Mouse (Mus musculus): ENCODE measurements around the gene Cd209e. TPM values are rescaled to one million over a fixed set of nuclear protein-coding genes. Genes with fewer than 3 reads are reported as not detected.

Gene Cd209e
- not detected in 2 replicates for polyA plus RNA-seq (2012; rRNA removed)

DNA sequence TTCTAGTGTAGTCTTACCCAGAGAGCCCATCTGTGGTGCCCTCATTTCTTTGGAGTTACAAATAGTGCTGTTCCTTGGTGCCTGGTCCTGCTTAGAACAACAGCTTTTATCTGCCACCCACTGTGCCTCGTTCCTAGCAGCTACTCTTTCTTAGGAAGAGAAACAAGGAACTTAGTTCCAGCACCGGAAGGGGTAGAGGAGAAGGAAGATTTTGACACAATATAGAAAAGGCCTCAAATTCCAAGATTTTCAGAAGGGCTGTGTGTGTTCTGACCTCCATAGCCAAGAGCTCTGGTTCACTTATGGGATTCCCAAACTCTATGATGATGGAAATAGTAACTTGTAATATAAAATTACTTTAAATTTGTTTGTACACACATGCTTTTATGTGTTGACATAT is at the start of gene Cd209e:
Cd209e (minus strand) TSS at position 101 of the 400 bp plus-strand sequence.

DNA sequence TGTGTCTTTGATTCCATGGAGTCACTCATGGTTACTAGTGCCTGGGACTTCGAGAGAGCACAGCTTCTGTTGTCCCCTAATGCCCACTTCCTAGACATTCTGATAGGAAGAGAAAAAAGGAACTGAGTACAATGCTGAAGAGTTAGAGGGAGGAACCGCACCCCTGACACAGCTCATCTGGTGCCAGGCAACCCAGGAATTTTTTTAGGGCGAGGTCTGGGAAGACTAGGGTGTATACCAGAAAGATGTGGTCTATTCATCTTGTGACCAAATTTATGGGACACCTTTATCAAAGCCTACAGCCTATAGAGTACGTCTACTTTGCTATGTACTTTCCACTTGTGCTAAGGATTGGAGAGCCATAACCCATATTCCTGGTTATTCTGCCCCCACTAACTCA is 24.3 kb upstream of the Cd209e start, which contains the start of gene Cd209d:
Cd209d (minus strand) TSS at position 101 of the 400 bp plus-strand sequence.

Other genes with a start within 250 kb of the Cd209e start
- 66.9 and 67.5 TPM in 2 replicates for gene Xab2, start 233.0 kb downstream of the Cd209e start, polyA plus RNA-seq (2012; rRNA removed)
- 69.2 and 71.1 TPM in 2 replicates for gene Pet100, start 232.8 kb downstream of the Cd209e start, polyA plus RNA-seq (2012; rRNA removed)
- gene Pcp2, start 228.8 kb downstream of the Cd209e start, polyA plus RNA-seq (2012; rRNA removed), result 1.6 TPM in 1 of 2 replicates, not detected in the other
- gene Stxbp2, start 223.4 kb downstream of the Cd209e start, polyA plus RNA-seq (2012; rRNA removed), result 36.9 and 53.7 TPM in 2 replicates
- gene Retn, start 198.5 kb downstream of the Cd209e start, polyA plus RNA-seq (2012; rRNA removed), result 0.14 and 0.26 TPM in 2 replicates
- gene Mcemp1, start 188.6 kb downstream of the Cd209e start, polyA plus RNA-seq (2012; rRNA removed), result 0.08 and 0.21 TPM in 2 replicates
- 3.5 and 7.5 TPM in 2 replicates for gene Fcor, start 181.9 kb downstream of the Cd209e start, polyA plus RNA-seq (2012; rRNA removed)
- 34.4 and 42.6 TPM in 2 replicates for gene Trappc5, start 178.0 kb downstream of the Cd209e start, polyA plus RNA-seq (2012; rRNA removed)
- gene Fcer2a, start 160.1 kb downstream of the Cd209e start, polyA plus RNA-seq (2012; rRNA removed), result not detected in 2 replicates
- 0.27 and 0.36 TPM in 2 replicates for gene Clec4g, start 133.7 kb downstream of the Cd209e start, polyA plus RNA-seq (2012; rRNA removed)
- not detected in 2 replicates for gene Cd209a, start 105.3 kb downstream of the Cd209e start, polyA plus RNA-seq (2012; rRNA removed)
- gene Cd209d, start 24.2 kb upstream of the Cd209e start, polyA plus RNA-seq (2012; rRNA removed), result not detected in 2 replicates
- gene Cd209b, start 72.5 kb upstream of the Cd209e start, polyA plus RNA-seq (2012; rRNA removed), result not detected in 2 replicates
- gene Cd209c, start 100.4 kb upstream of the Cd209e start, polyA plus RNA-seq (2012; rRNA removed), result 0.12 and 0.19 TPM in 2 replicates

Data from central nervous system, embryonic 11.5 days (tissue).